ENCODE assay signal across 15 mouse cellular contexts in the genomic region with DNA sequence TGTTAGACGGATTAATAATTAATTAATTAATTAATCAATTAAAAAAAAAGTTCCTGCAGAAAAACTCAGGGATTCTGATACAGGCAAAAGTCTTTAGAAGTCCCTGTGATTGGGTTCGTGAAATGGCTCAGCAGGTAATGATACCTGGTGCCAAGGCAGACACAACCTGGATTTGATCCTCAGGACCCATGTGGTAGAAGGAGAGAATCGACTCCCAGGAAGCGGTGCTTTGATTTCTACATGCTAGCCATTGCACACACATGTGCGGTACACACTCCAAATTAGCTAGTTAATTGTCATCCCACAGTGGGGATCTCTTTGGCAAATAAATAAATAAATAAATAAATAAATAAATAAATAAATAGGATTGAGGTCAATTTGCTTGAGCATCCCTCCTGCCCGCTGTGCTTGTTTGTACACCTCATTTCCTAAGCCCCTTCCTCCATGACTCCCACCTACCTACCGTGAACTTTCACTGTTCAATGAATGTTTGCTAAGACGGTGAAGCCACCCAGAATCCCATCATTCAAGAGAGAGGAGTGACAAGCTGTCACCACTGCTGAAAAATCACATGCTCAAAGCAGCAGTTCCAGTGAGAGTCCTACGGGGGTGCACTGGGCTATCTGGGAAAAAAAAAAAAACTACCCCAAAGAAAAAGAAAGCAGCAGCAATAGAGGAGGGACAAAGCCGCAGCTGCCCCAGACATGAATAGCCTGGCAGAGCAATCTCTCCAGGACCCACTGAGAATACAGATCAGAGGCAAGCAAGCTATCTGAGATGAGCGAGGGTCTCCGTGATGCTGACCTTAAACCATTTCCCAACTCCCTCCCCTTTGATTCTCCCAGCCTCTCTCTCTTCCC.
DNase-seq lines count a peak whose midpoint lies in the region; ATAC-seq and TF ChIP-seq lines count a peak whose summit lies in the region.
"Had no signal": no experiment of that assay in that cellular context is flagged by ENCODE, and none has a peak within 500 bp of the region (broad histone marks: within the 10 kb centered on the region; RNA-seq: fewer than 3 reads in every experiment).

No protein-coding gene starts in this region.

- H3K4me3 ChIP-seq in forebrain, embryonic 14.5 days (ENCODE audit: low read depth, low read length), result no peak overlapping the region
- H3K4me3 ChIP-seq in hindbrain, postnatal 0 days (ENCODE audit: low read length), result no peak overlapping the region
- H3K4me3 ChIP-seq in neural tube, embryonic 11.5 days (ENCODE audit: low read depth, low read length), result no peak overlapping the region
- H3K4me3 ChIP-seq: embryonic facial prominence, embryonic 15.5 days; heart, adult 2 months had no signal

- no peaks in the 10 kb centered on the region for H3K27me3 ChIP-seq in forebrain, embryonic 14.5 days (replicated peaks; ENCODE audit: control insufficient read depth, insufficient read depth, low read length)
- no peaks in the 10 kb centered on the region for H3K27me3 ChIP-seq in hindbrain, postnatal 0 days (ENCODE audit: insufficient read depth, low read length)
- H3K27me3 ChIP-seq in neural tube, embryonic 11.5 days (ENCODE audit: control insufficient read depth, insufficient read depth, low read length), result no peaks in the 10 kb centered on the region
- H3K27me3 ChIP-seq: embryonic facial prominence, embryonic 15.5 days had no signal

- DNase-seq in frontal cortex, postnatal 10 days (ENCODE audit: low spot score in 2 of 2), result no peak
- DNase-seq in forebrain, embryonic 14.5 days (ENCODE audit: low spot score), result peak; percentile 61
- peak; percentile 50 for DNase-seq in hindbrain, postnatal 0 days (ENCODE audit: low spot score)
- DNase-seq in neural tube, embryonic 11.5 days (ENCODE audit: low spot score), result peak; percentile 44
- DNase-seq in T-cell, adult 2 months (ENCODE audit: low spot score), result no peak
- no peak for DNase-seq in left cerebral cortex, adult 9 months (ENCODE audit: low spot score in 2 of 2)
- DNase-seq in Muller cell, postnatal 12 days (ENCODE audit: inconsistent ontology term), result no peak
- DNase-seq: cerebellum, adult 2 months; heart, adult 2 months; heart, postnatal 10 days; kidney, adult 2 months; right cerebral cortex, postnatal 14 days; thymus, adult 18-20 months had no signal

- ATAC-seq in frontal cortex, adult (ENCODE audit: low TSS enrichment), result peak; percentile 35
- peak; percentile 76 for ATAC-seq in forebrain, embryonic 14.5 days
- peak; percentile 85 for ATAC-seq in hindbrain, postnatal 0 days
- peak; percentile 73 for ATAC-seq in neural tube, embryonic 11.5 days (ENCODE audit: insufficient read depth, low FRiP score, low TSS enrichment)

- TF ChIP-seq CTCF in hindbrain, postnatal 0 days (IDR thresholded peaks at IDR 0.05; ENCODE audit: low read depth), result no peak

- peak overlapping the region; percentile 1; the same call in 1 of the 2 replicates for H3K4me2 ChIP-seq in forebrain, embryonic 14.5 days (ENCODE audit: low read length)
- H3K4me2 ChIP-seq in hindbrain, postnatal 0 days (ENCODE audit: low read depth, low read length), result no peak overlapping the region
- H3K4me2 ChIP-seq in neural tube, embryonic 11.5 days (ENCODE audit: low read depth), result peak overlapping the region; percentile 23; the same call in 1 of the 2 replicates
- H3K4me2 ChIP-seq: embryonic facial prominence, embryonic 15.5 days had no signal

- no peaks in the 10 kb centered on the region for H3K36me3 ChIP-seq in forebrain, embryonic 14.5 days (ENCODE audit: control insufficient read depth, insufficient read depth, low read length)
- H3K36me3 ChIP-seq in hindbrain, postnatal 0 days (ENCODE audit: insufficient read depth, low read length), result no peaks in the 10 kb centered on the region
- no peaks in the 10 kb centered on the region for H3K36me3 ChIP-seq in neural tube, embryonic 11.5 days (ENCODE audit: control insufficient read depth, insufficient read depth, low read length)
- H3K36me3 ChIP-seq: embryonic facial prominence, embryonic 15.5 days had no signal

- no peaks in the 10 kb centered on the region for H3K9me3 ChIP-seq in forebrain, embryonic 14.5 days (replicated peaks; ENCODE audit: control insufficient read depth, low read length)
- H3K9me3 ChIP-seq in hindbrain, postnatal 0 days (ENCODE audit: low read length), result no peaks in the 10 kb centered on the region
- no peaks in the 10 kb centered on the region for H3K9me3 ChIP-seq in neural tube, embryonic 11.5 days (ENCODE audit: control insufficient read depth, low read length)
- H3K9me3 ChIP-seq: embryonic facial prominence, embryonic 15.5 days had no signal

- H3K27ac ChIP-seq in forebrain, embryonic 14.5 days (ENCODE audit: low read depth, low read length), result peak overlapping the region; percentile 16; the same call in 1 of the 2 replicates
- peak overlapping the region; percentile 42 for H3K27ac ChIP-seq in hindbrain, postnatal 0 days
- 0 out of 2 replicates have a peak overlapping the region, but pooled peaks have one; percentile 1 for H3K27ac ChIP-seq in neural tube, embryonic 11.5 days (ENCODE audit: low read depth, low read length)
- H3K27ac ChIP-seq: embryonic facial prominence, embryonic 15.5 days; heart, adult 2 months had no signal

- H3K4me1 ChIP-seq in forebrain, embryonic 14.5 days (ENCODE audit: control insufficient read depth, insufficient read depth, low read length), result no peaks in the 10 kb centered on the region
- H3K4me1 ChIP-seq in hindbrain, postnatal 0 days (ENCODE audit: insufficient read depth, low read length), result no peaks in the 10 kb centered on the region
- no peaks in the 10 kb centered on the region for H3K4me1 ChIP-seq in neural tube, embryonic 11.5 days (ENCODE audit: control insufficient read depth, insufficient read depth, low read length)

- no peak overlapping the region for H3K9ac ChIP-seq in forebrain, embryonic 14.5 days (ENCODE audit: low read length)
- H3K9ac ChIP-seq in hindbrain, postnatal 0 days (replicated peaks; ENCODE audit: low read length), result no peak overlapping the region
- no peak overlapping the region for H3K9ac ChIP-seq in neural tube, embryonic 11.5 days (ENCODE audit: low read length)
- H3K9ac ChIP-seq: embryonic facial prominence, embryonic 15.5 days had no signal

- 50% methylated on average over 12 of the region's 12 CpGs for WGBS in forebrain, embryonic 14.5 days
- 54% methylated on average over 12 of the region's 12 CpGs for WGBS in hindbrain, postnatal 0 days
- 62% methylated on average over 12 of the region's 12 CpGs for WGBS in neural tube, embryonic 11.5 days

Comparison
In these comparisons a context has a peak if more than half of its experiments do, and no peak if none do; other contexts are left out.
1. ATAC-seq: peak in every context shown above with its lines; median percentile 85 in hindbrain, postnatal 0 days; 76 in forebrain, embryonic 14.5 days; 73 in neural tube, embryonic 11.5 days; 35 in frontal cortex, adult.
2. DNase-seq: peak in forebrain, embryonic 14.5 days (single experiment), hindbrain, postnatal 0 days (single experiment) and neural tube, embryonic 11.5 days (single experiment); none in frontal cortex, postnatal 10 days (0 of 2), T-cell, adult 2 months (single experiment), left cerebral cortex, adult 9 months (0 of 2) and Muller cell, postnatal 12 days (single experiment).
3. Peak in every context shown above with its lines, with median percentiles within 50 percentile points of each other: H3K27ac ChIP-seq.